Mouse (Mus musculus) heart, adult 2 months (tissue): ENCODE measurements at regions not wholly inside any gene's neighbourhood (a gene's known extent, or its start where the extent isn't known, plus 50 kb on each side); places are given as distances from the start of the nearest gene placed in this dataset.

Experiments used
- CTCF ChIP-seq: fragments of 200-600 bp; IDR thresholded peaks from 2 replicates; pipeline ENCODE4 v1.8.1; 2022; ENCODE audit warnings: antibody characterized with exemption, mild to moderate bottlenecking, moderate library complexity
- EP300 ChIP-seq: fragments of 200-500 bp; IDR thresholded peaks from 2 replicates; pipeline ENCODE4 v1.6.1; 2011; ENCODE audit warnings: low read depth, low read length, control low read depth; ENCODE audit not compliant: insufficient read depth
- POLR2A ChIP-seq: fragments of 200-500 bp; IDR thresholded peaks from 2 replicates; pipeline ENCODE4 v1.6.1; 2011; ENCODE audit warnings: mild to moderate bottlenecking, low read depth, low read length, control low read depth; ENCODE audit not compliant: insufficient read depth

DNA sequence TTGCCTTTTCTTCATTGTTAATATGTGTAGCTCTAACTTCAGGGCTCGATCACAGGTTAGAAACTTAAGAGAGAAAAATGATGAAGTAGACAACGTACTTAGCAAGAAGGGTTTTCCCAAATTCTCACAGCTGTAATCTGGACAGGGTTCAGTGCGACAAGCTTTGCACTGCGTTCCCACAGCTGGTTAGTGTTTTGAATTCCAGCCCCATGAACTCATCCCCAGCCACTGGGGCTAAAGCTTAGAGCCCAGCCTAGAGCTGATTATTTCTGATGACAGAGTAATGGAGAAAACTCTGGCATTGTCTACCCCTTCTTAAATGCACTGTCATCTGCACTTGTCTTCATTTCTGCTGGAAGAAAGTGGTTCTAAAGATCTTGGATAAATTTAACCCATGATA is 319.7 kb upstream of the Jag1 start:
- TF ChIP-seq POLR2A (no peak), CTCF (no peak), EP300 (0 out of 2 replicates have a peak, but pooled peaks have one; percentile 11)
